Mouse (Mus musculus): ENCODE results near the gene Bphl. TPM values are rescaled to one million over a fixed set of nuclear protein-coding genes. Genes with fewer than 3 reads are reported as not detected.

Gene Bphl
- total RNA-seq, 2 experiments from 2014 or later = 35.5 to 42.1 TPM

- DNase-seq = no peak
- intact Hi-C loops (cut with DNase I) = no loop called here
Observed at GRCm38 (mm10) chr13:34114654-34115053, 77.3 kb downstream of the Bphl start.

- intact Hi-C loops (cut with DNase I) = no loop called here
- DNase-seq = no peak
Observed at GRCm38 (mm10) chr13:34116508-34116907, 79.1 kb downstream of the Bphl start.

DNA sequence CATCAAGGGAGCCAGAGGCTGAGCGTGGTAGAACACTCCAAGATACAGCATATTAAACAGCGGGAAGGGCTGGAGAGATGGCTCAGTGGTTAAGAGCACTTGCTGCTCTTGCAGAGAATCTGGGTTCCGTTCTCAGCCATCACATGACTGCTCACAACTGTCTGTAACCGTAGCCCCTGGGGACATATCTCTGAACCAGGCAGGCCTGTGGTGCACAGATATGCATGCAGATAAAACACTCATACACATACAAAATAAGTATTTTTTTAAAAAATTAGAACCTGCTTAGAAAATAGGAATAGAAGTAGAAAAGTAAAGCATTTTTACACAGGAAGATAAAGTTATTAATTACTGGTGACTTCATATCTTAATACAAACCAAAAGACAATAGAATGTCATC, 81.4 kb downstream of the Bphl start:
- intact Hi-C loops (cut with DNase I) = no loop called here
- DNase-seq = no peak

DNA sequence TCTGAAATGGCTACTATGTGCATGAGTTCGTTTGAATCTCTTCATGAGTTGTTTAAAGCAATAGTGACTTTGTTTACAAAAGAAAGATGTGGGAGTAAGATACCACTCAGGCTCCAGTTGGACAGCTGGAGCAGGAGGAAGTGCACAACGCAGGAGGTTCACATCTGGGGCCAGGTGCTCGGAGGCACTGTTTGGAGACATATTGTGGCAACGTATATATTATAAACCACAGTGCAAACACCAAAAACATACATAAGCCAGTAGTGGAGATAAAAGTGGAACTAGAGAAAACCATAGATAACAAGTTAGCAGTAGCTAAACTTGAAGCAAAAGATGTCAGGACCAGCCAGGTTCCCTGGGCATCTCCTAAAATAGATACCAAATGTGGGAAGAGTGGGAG, 82.0 kb downstream of the Bphl start:
- DNase-seq = no peak
- intact Hi-C loops (cut with DNase I) = no loop called here

DNA sequence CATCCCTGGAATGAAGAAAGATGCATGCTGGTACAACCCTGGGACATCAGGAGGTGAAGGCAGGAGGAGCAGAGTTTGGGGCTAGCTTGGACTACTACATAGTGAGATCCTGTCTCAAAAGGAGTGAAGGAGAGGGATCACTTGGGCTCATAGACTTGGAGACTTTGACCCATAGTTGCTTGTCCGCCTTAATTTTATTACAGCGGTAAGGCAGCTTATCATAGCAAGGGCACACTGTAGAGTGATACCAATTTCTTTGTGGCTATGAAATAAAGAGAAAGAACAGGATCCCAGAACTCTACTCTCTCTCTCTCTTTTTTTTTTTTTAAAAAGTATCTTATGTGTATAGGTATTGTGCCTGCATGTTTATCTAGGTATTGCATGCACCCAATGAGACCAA, 83.1 kb downstream of the Bphl start:
- intact Hi-C loops (cut with DNase I) = no loop called here
- no peak for DNase-seq

Other genes starting within 250 kb of the Bphl start
- not detected for gene Serpinb6e, start 194.2 kb upstream of the Bphl start, total RNA-seq (2021)
- gene Serpinb6c, start 131.9 kb upstream of the Bphl start, total RNA-seq (2021) = not detected
- gene Nqo2, start 72.9 kb upstream of the Bphl start, total RNA-seq (2021) = 10 to 100 TPM; 38.3 to 38.5 TPM
- 1 to 10 TPM; 8.2 to 9.6 TPM for gene Ripk1, start 35.2 kb upstream of the Bphl start, total RNA-seq (2021)
- 100 to 1,000 TPM; 106 to 112 TPM for gene Serpinb6a, start 34.8 kb upstream of the Bphl start, total RNA-seq (2021)
- 10 to 100 TPM; 41.2 to 43.8 TPM for gene Tubb2a, start 40.4 kb downstream of the Bphl start, total RNA-seq (2021)
- 1 to 10 TPM; 4.4 to 5.6 TPM for gene Tubb2b, start 92.9 kb downstream of the Bphl start, total RNA-seq (2021)
- gene Psmg4, start 125.4 kb downstream of the Bphl start, total RNA-seq (2021) = 10 to 100 TPM; 28.3 to 30.9 TPM